Mouse (Mus musculus) mouse embryonic stem cell (cell line): ENCODE data around the gene Slc15a5.
"Not testable (repeated sequence)": the region's sequence is repeated elsewhere in the genome, so short reads cannot be mapped to it uniquely, and the experiment has no call there.

ENCODE experiments used
- in situ Hi-C, 2 experiments: fragments of 300-500 bp; cut with MboI; formaldehyde crosslinking; loops; 1 replicate in 1 of 2; 3 replicates in 1 of 2; pipeline ENCODE4 v1.14.3; 2019 to 2020; ENCODE audit warnings: low sequenced_read_pairs in 2 of 2, low pct_unique_long_range_greater_than_20kb in 1 of 2, mixed read lengths in 1 of 2; ENCODE audit not compliant: unreplicated experiment in 1 of 2

Gene Slc15a5

DNA sequence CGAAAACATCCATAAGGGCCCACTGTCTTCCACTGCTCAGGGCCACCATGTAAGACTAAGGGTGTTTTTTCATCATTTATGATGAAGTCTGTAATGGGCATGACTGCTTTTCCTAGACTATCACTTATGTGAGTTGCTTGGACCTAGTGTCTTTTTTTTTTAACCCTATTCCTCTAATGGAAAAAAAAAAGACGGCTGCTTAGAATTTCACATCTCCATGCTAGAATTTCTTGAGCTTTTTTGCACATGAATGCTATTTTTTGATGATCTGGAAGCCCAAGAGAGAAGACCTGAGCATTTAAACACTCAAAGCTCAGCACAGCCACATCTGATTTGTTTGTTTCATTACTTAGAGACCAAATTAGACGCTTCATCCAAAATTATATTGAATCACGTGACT lies at the start of gene Slc15a5:
Slc15a5 (minus strand) TSS at position 101 of the 400 bp plus-strand sequence.
- in situ Hi-C loops = no loop called here

DNA sequence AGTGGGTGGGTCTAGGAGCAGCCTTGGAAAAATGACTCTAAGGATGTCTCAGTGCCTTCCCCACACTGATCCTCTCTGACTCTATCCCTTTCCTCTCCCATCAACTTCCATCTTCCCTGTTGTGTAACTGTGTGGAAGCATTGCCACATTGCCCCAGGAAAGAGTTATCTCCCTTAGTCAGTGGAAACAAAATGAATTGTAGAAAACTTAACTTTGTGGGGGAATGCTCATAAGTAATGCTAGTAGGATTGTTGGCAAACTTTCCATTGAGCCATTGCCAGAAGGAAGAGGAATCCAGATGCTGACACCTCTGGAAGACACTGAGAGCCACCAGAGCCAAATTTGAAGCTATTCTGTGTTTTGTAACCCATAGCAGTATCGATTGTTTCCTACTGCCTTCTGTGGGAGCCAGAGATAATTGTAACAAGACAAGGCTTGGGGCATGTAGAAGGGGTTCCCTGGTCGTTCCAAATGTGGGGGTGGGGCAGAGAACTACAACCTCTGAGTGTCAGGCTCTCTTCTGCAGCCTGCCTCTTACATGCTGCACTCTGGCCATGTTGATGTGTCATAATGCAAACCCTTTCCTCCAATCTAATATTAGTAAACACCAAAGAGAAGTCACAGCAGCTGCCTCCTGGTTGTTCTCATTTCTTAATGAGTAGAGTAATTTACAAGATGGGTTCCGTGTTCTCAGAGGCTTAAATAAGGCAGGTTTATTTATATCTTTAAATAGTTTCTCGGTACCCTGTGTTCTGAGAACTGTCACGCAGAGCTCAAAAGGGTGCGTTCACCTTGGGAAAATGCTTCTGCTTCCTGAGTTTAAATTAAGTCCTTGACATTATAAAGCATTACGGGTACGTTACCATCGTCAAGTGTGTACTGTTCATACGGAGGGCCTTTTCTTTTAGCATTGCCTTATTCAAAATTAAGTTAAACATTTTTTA lies 48.9 kb upstream of the Slc15a5 start:
- in situ Hi-C loops = no loop called here

DNA sequence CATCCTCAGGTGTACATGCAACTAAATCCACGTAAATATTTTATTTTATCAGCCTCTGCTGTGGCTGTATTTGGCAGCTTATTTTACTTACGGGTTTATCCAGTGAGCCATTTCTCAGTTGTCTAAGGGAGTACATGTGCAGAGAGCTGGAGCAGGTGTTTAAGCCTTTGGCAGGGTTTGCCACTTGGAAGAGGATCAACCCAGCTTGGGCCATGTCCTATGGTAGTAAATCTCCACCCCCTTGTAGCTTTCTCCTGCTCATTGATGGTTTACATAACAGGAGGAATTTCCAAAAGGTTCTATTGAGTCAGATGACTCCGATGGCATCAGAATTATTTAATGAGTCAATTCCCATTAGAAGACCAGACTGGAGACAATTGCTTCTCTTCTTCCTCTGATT lies 37.8 kb upstream of the Slc15a5 start:
- in situ Hi-C loops = no loop called here

DNA sequence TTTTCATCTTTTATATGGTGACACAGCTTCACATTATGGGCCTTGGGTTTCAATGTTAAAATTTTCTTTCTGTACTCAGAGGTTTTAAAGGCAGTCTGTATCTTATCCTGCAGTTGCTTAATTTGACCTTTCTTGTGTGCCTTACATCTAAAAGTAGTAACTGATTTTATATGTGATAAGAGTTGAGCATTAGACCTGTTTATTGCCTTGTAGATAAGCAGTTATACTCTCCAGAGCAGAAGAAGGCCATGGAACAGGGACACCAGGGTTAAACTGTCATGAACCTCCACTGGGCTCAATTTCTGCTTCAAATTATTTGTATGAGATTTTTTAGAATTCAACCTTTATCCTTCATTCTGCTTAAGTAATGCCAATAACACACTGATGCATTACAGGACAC lies 24.8 kb upstream of the Slc15a5 start:
- in situ Hi-C loops = no loop called here

DNA sequence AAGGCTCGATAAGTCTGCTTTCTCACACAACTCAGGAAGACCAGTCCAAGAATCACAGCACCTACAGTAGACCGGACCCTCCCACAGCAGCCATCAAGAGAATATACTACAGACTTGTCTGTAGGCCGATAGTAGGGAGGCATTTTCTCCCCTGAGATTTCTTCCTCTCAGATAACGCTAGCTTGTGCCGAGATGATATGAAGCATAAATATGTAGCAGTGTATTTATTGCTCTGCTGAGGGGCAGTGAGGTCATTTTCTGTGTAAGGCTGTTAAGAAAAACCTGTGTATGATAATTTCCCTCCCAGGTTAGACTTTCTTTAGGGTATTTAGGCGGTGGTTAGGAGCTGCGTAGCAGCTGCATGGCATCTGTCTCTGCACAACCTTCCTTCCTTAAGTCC lies 23.2 kb upstream of the Slc15a5 start:
- in situ Hi-C loops = no loop called here

DNA sequence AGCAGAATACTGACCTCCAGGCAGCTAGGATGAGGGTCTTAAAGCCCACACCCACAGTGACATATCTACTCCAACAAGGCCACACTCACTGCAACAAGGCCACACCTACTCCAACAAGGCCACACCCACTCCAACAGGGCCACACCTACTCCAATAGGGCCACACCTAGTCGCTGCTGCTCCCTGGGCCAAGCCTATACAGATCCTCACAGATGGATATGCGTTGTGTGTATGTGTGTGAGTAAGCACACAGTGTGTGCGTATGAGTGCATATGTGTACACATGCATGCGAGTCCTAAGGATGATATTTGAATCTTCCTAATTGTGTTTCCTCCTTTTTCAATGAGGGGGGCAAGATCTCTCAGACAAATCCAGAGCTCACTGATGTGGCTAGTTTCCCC lies 22.1 kb upstream of the Slc15a5 start:
- in situ Hi-C loops = no loop called here

DNA sequence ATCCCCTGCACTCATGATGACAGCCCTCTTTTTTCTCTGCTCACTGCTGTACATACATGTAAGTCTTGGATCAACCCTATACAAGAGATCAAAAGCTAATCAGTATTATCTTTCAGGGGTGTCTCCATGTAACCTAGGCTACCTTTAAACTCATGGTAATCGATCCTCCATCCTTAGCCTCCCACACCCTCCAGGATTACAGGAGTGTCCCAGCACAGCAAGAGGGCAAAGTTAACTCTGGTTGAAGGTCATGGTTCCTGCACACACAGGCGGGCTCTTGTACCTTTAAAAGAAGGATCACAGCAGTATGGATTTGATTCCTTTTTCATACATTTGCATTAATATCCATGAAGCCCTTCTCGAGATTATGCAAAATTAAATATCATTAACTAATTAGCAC lies 19.9 kb upstream of the Slc15a5 start:
- in situ Hi-C loops = no loop called here

DNA sequence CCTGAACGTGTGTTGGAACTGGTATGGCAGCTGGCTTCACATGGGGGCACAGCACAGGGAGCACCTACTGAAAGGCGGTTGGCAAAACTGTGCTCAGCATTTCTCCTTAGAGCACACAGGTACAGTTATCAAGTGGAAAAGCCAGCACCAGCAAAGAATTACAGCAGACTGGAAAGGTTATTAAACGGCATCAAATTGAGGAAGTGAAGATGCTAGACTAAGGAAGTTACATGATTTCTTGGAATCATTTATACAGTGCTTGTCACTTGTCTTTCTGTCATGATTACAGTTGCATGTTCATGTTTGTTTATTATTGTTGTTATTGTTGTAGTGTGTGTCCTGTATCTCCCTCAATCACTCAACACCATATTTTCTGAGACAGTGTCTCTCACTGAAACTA lies 15.3 kb upstream of the Slc15a5 start:
- in situ Hi-C loops = no loop called here

DNA sequence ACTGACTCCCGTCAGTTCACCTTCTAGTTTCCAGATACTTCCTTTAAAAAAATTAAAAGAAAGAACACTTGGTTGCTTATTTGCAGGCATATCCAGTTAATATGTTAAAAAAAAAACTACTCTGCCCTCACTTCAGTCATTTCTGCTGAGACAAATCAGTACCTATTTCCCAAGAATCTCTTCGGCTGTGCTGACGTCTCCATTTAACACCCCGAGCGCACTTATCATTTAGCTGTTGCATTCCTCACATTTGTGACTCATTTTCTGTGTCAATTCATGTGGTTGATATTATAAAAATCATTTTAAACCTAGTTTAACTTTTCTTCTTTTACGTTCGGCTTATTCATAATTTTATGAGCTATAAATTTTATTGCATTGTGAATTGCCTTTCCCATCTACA lies 12.7 kb upstream of the Slc15a5 start:
- in situ Hi-C loops = no loop called here

DNA sequence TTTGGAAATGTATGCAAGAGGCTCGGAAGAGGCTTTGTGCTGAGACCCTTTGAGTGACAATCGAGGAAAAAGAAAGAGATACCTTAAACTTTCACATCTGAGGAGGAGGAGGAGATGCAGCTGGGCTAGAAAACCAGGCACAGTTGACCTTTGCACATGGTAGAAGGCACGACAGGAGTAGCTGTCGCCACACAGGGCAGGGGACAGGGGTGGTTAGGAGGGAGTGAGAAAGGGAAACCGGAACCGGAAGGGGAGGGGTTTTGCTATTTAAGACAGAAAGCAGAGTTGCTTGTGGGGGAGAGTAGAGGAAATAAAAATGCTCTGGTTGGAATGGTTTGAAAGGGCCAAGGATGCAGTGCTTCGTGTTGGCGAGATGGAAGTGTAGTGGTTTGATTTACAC lies 9.4 kb upstream of the Slc15a5 start:
- in situ Hi-C loops = no loop called here

DNA sequence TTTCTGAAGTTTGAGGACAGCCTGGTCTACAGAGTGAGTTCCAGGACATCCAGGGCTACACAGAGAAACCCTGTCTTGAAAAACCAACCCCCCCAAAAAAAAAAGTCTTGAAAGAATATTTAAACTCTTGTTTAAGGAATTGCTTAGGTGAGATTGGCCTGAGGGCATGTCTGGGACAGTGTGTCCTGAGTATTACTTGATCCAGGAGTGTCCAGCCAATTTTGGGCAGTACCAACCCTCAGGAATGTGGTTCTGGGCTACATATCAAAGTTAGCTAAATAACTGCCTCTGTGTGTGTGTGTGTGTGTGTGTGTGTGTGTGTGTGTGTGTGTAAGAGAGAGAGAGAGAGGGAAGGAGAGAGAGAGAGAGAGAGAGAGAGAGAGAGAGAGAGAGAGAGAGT lies 6.7 kb upstream of the Slc15a5 start:
- in situ Hi-C loops = not testable (repeated sequence)

DNA sequence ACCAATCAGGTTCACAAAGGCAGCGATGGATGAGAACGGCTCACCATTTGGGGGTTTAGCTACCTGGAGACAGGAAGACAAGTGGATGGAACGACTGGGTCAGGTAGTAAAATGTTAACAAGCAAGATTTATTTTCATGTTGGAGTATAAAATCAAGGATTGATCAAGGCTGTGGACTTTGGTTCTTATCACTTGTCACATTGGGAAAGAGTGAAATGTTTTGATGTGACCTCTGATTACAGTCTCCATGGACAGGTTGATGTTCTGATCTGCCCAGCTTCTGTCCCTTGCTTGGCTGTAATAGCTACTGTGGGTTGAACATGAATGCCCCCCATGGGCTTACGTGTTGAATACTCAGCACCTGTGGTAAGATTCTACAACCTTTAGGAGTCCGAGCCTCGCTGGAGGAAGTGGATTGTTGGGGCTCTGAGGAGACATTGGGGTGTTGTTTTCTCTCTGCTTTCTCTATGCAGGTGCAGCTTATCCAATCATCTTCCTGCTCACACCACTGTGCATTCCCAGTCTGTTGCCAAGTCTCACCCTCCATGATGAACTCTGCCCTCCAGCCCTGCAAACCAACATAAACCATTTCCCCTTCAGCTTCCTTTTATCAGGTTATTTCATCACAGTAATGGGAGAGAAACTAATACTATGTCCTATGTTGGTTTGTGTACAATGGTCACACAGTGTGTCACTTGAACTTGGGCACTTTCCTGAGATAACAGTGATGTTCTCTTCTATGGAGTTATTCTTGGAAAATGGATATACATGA lies 1.2 kb upstream of the Slc15a5 start:
- in situ Hi-C loops = no loop called here

DNA sequence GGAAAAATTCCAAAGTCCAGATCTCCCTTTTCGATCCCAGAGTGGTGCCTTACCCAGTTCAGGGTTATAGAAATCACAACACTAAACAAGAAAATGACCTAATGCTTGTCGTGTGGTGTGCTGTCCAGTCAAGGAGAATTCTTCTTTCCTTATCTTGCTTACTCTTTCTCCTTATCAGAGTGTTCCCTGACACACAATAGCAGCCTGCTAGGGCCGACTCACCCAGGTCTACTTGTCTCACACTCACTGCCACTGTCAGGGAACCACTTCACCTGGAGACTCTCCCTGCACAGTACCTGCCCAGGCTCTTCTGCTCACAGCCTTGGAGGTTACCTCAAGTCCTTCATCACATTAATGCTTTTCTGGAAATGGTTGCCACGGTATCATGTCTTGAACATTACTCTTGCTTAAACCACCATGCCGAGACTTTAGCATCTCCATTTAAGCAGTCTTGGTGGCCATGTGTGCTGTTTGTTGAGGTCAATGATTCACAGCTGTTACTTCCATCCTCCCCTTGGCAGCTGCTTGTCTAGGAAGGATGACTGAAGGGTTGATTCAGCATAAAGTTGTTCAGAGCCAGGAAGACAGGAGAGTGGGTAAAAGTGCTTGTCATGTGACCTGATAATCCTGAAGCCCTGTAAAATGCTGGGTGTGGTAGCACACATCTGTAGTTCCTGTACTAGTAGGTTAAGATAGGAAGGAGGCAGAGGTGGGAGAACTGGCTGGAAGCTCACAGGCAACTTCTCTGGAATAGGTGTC lies 1.9 kb downstream of the Slc15a5 start:
- in situ Hi-C loops = no loop called here

DNA sequence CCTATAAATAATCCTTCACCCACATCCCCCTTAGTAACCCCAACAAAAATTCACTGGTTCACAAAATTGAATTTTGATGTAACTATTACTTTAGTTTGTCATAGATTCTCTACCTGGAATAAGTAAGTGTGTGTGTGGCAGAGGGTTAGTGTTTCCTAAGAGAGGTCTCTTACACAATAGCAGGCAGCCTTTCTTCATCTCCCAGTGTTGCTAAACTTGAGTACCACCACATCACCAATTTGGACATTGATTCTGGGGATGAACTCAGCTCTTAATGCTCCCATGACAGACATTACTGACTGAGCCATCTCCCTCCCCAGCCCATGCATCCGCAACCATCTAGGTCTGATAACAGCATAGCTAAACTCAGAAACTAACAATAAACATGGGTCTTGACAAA lies 4.0 kb downstream of the Slc15a5 start:
- in situ Hi-C loops = no loop called here

DNA sequence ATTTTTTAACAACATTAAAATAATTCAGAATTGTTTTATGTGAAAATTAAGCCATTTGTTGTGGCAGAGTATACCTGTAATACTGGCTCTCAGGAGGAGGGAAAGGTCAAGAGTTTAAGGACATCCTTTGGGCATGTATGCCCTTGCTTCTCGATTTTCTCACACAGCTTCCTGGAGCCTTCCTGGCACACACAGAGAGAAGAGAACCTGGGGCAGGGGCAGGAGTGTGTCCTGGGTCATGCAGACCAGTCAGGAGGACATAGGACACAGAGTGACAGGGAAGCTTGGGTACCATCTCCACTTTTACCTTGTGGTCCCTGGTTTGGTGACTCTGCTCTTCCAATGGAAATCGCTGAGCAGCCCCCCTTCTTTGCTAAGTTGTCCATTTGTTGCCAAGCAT lies 6.2 kb downstream of the Slc15a5 start:
- in situ Hi-C loops = no loop called here

DNA sequence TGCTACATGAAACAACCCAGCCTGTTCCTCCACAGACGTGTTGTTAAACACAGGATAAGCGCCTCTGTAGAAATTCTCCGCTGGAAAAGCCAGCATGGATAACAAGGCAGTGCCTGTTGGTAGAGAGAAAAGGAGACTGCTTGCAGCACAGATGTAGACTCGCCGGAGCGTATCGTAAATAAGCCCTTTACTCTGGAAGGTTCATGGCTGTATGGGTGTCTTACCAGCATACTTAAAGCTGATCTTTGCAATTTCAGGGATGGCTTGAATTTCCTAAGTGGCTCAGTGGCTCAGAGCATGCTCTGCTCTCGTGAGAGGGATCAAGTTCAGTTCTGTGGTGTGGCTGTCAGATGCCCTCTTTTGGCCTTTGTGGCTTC lies 6.8 kb downstream of the Slc15a5 start:
- in situ Hi-C loops = no loop called here

DNA sequence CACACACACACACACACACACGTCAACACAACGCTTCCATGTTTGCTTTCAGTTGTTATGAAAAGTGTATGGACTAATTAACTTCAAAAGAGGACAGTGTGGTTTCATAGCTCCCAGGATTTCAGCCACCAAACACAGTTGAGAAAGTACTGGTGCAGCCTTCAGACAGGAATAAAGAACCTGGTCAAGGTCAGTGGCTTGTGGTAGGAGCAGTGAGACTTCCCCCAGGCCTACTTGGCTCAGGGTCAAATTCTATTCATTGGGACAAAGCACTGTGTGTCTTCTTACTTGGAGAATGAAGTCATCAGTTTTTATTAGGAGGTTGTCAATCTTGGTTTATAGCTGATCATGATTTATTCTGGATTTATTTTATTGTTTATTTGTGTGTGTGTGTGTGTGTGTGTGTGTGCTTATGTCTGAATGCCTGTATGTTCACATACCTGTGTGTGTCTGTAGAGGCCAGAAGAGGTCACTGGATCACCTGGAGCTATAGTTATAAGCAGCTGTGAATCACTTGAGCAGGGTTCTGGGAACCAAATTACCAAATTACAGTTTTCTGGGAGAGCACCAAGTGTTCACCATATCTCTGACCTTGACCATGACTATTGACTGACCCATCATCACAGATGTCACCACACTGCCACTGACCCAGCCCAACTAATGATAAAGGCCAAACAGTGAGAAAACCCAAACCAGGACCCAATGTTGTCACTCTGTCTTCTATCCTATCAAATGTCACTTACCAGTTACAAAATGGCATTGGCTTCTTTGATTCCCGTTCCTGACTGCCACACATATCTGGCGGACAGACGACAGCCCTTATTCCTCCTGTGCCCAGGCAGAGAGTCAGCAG lies 7.4 kb downstream of the Slc15a5 start:
- in situ Hi-C loops = no loop called here

DNA sequence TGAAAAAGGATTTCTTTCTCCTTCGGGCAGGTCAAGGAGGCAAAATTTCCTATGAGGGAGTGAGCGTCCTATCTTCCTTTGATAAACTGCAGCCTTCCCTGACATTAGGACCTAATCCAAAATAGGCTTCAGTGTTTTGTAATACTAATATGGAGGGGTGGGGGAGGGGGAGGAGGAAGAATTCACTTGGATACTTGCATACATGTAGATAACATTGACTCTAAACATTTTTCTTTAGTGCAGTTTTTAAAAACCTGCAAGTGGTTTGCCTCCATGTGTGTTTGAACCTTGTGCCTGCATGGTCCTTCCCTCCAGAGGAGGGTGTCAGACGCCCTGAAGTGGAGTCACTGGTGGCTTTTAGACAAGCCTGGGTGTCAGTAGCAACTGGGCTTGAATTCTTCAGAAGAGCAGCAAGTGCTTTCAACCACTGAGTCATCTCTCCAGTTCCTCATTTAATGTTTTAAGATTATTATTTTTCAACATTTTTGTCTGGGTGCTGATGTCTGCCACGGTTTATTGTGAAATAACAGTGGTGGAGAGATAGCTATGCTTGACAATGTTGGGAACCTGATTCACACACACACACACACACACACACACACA lies 8.1 kb downstream of the Slc15a5 start:
- in situ Hi-C loops = no loop called here
